Mouse (Mus musculus): ENCODE data around the gene Rab40c. TPM values are rescaled to one million over a fixed set of nuclear protein-coding genes. Genes with fewer than 3 reads are reported as not detected.

The Rab40c gene
- total RNA-seq, 2 experiments from 2014 or later, result 0.98 to 2.5 TPM

GRCm38 (mm10) chr17:25861704-25862612, 57.6 kb downstream of the Rab40c start:
- no peak for ATAC-seq (replicated peaks; ENCODE audit: low FRiP score, poor library complexity, severe bottlenecking)

GRCm38 (mm10) chr17:25860832-25861703, 58.5 kb downstream of the Rab40c start, which contains the start of gene Wdr90:
Gene Wdr90, minus strand, starts transcription at chr17:25861501.
- ATAC-seq (replicated peaks; ENCODE audit: low FRiP score, poor library complexity, severe bottlenecking), result peak; percentile 94

GRCm38 (mm10) chr17:25860229-25860628, 59.3 kb downstream of the Rab40c start:
- ATAC-seq (replicated peaks; ENCODE audit: low FRiP score, poor library complexity, severe bottlenecking), result no peak

- ATAC-seq (replicated peaks; ENCODE audit: low FRiP score, poor library complexity, severe bottlenecking), result peak; percentile 92
Measured at GRCm38 (mm10) chr17:25844396-25844901, 75.1 kb downstream of the Rab40c start, which contains the start of gene Rhot2. Gene Rhot2, minus strand, starts transcription at chr17:25844851.

GRCm38 (mm10) chr17:25843636-25844395, 75.7 kb downstream of the Rab40c start:
- ATAC-seq (replicated peaks; ENCODE audit: low FRiP score, poor library complexity, severe bottlenecking), result peak; percentile 41

- ATAC-seq (replicated peaks; ENCODE audit: low FRiP score, poor library complexity, severe bottlenecking), result no peak
Measured at GRCm38 (mm10) chr17:25843122-25843521, 76.4 kb downstream of the Rab40c start.

- no peak for ATAC-seq (replicated peaks; ENCODE audit: low FRiP score, poor library complexity, severe bottlenecking)
Measured at GRCm38 (mm10) chr17:25842509-25842908, 77.0 kb downstream of the Rab40c start.

GRCm38 (mm10) chr17:25841117-25841880, 78.2 kb downstream of the Rab40c start, which contains the start of gene Gm20683:
Gene Gm20683, minus strand, starts transcription at chr17:25841763.
- no peak for ATAC-seq (replicated peaks; ENCODE audit: low FRiP score, poor library complexity, severe bottlenecking)

- no peak for ATAC-seq (replicated peaks; ENCODE audit: low FRiP score, poor library complexity, severe bottlenecking)
Measured at GRCm38 (mm10) chr17:25840519-25840918, 79.0 kb downstream of the Rab40c start.

GRCm38 (mm10) chr17:25839455-25840235, 79.9 kb downstream of the Rab40c start:
- ATAC-seq (replicated peaks; ENCODE audit: low FRiP score, poor library complexity, severe bottlenecking), result no peak

GRCm38 (mm10) chr17:25838904-25839303, 80.6 kb downstream of the Rab40c start:
- no peak for ATAC-seq (replicated peaks; ENCODE audit: low FRiP score, poor library complexity, severe bottlenecking)

- no peak for ATAC-seq (replicated peaks; ENCODE audit: low FRiP score, poor library complexity, severe bottlenecking)
Measured at GRCm38 (mm10) chr17:25837533-25837932, 82.0 kb downstream of the Rab40c start.

- ATAC-seq (replicated peaks; ENCODE audit: low FRiP score, poor library complexity, severe bottlenecking), result no peak
Measured at GRCm38 (mm10) chr17:25837076-25837410, 82.5 kb downstream of the Rab40c start, which contains the start of gene Rhbdl1. Gene Rhbdl1, minus strand, starts transcription at chr17:25837295.

GRCm38 (mm10) chr17:25836397-25837075, 83.0 kb downstream of the Rab40c start:
- ATAC-seq (replicated peaks; ENCODE audit: low FRiP score, poor library complexity, severe bottlenecking), result no peak

GRCm38 (mm10) chr17:25835816-25836215, 83.7 kb downstream of the Rab40c start:
- ATAC-seq (replicated peaks; ENCODE audit: low FRiP score, poor library complexity, severe bottlenecking), result no peak

- no peak for ATAC-seq (replicated peaks; ENCODE audit: low FRiP score, poor library complexity, severe bottlenecking)
Measured at GRCm38 (mm10) chr17:25835301-25835700, 84.2 kb downstream of the Rab40c start.

GRCm38 (mm10) chr17:25834595-25835222, 84.8 kb downstream of the Rab40c start:
- ATAC-seq (replicated peaks; ENCODE audit: low FRiP score, poor library complexity, severe bottlenecking), result no peak
